Mouse (Mus musculus): ENCODE measurements at regions not wholly inside any gene's neighbourhood (a gene's known extent, or its start where the extent isn't known, plus 50 kb on each side); places are given as distances from the start of the nearest gene placed in this dataset.

GRCm38 (mm10) chr16:95839512-95840253 lies 137.8 kb downstream of the Ets2 start:
- 84% methylated on average over 5 of the region's 5 CpGs for WGBS
- Histone ChIP-seq H3K4me1 (ENCODE audit: insufficient read depth) (no peaks in the 10 kb centered on the region), H3K36me3 (ENCODE audit: insufficient read depth) (no peaks in the 10 kb centered on the region), H3K27ac (ENCODE audit: low read depth, low read length) (no peak overlapping the region), H3K4me3 (ENCODE audit: low read depth, low read length) (no peak overlapping the region), H3K4me2 (ENCODE audit: low read depth) (no peak overlapping the region), H3K27me3 (ENCODE audit: insufficient read depth, low read length) (no peaks in the 10 kb centered on the region), H3K9me3 (ENCODE audit: low read length) (no peaks in the 10 kb centered on the region), H3K9ac (no peak overlapping the region)
- TF ChIP-seq CTCF (IDR thresholded peaks at IDR 0.05; ENCODE audit: low read depth), result no peak
- DNase-seq, result no peak
- no peak for ATAC-seq

DNA sequence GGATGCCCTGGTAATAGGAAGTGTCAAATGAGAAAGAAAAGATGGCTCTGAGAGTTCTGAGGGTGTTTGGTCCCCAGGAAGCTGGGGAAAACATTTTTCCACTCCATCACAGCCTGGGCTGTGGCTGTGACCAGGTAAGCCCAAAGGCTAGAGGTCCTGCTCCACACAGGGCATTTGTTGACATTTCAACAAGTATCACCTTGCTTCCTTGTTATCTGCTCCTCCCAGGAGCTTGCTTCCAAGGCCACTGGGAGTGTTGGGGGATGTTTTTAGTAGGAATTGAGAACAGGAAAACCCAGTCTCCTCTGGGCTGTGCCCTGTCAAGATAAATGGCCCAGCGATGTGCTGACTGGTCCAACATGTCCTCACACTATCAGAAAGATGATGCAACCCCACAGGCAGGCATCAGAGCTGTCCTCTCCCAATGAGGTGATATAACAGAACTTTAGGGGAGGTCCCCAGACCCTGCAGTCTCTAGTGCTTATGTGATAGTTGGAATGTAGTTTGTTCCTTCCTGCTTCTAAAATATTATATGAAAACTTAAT lies 137.1 kb downstream of the Ets2 start:
- TF ChIP-seq CTCF (IDR thresholded peaks at IDR 0.05; ENCODE audit: low read depth), result no peak
- Histone ChIP-seq H3K4me1 (ENCODE audit: insufficient read depth) (no peaks in the 10 kb centered on the region), H3K9ac (no peak overlapping the region), H3K4me3 (ENCODE audit: low read depth, low read length) (no peak overlapping the region), H3K36me3 (ENCODE audit: insufficient read depth) (no peaks in the 10 kb centered on the region), H3K27me3 (ENCODE audit: insufficient read depth, low read length) (no peaks in the 10 kb centered on the region), H3K9me3 (ENCODE audit: low read length) (no peaks in the 10 kb centered on the region), H3K27ac (ENCODE audit: low read depth, low read length) (no peak overlapping the region), H3K4me2 (ENCODE audit: low read depth) (no peak overlapping the region)
- ATAC-seq (no peak), DNase-seq (no peak)
- whole genome bisulfite sequencing, result 82% methylated on average over 1 of the region's 1 CpGs

DNA sequence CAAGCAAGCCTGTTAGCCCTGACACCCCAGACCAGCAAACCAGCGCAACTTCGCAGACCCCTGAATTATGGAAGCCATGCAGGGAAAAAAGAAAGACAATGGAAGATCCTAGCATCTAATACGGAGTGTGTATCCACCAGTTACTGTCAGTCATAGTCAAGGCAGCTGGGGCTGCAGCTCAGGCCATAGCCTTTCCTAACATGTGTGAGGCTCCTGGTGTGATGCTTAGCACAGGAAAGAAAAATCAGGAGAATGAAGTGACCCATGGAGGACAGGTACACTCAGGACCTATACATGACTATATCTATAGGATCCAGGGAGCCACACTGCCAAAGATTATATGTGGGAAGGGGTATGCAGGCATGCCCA lies 136.6 kb downstream of the Ets2 start:
- no peaks in the 10 kb centered on the region for H3K27me3 ChIP-seq (ENCODE audit: insufficient read depth, low read length)
- H3K4me2 ChIP-seq (ENCODE audit: low read depth), result no peak overlapping the region
- ATAC-seq, result no peak
- H3K4me1 ChIP-seq (ENCODE audit: insufficient read depth), result no peaks in the 10 kb centered on the region
- no peak overlapping the region for H3K4me3 ChIP-seq (ENCODE audit: low read depth, low read length)
- DNase-seq, result no peak
- TF ChIP-seq CTCF (IDR thresholded peaks at IDR 0.05; ENCODE audit: low read depth), result no peak
- 93% methylated on average over 3 of the region's 3 CpGs for WGBS
- no peak overlapping the region for H3K27ac ChIP-seq (ENCODE audit: low read depth, low read length)
- no peaks in the 10 kb centered on the region for H3K9me3 ChIP-seq (ENCODE audit: low read length)
- H3K36me3 ChIP-seq (ENCODE audit: insufficient read depth), result no peaks in the 10 kb centered on the region
- H3K9ac ChIP-seq, result no peak overlapping the region

- no peaks in the 10 kb centered on the region for H3K9me3 ChIP-seq (ENCODE audit: low read length)
- H3K9ac ChIP-seq, result no peak overlapping the region
- no peak overlapping the region for H3K4me2 ChIP-seq (ENCODE audit: low read depth)
- H3K4me3 ChIP-seq (ENCODE audit: low read depth, low read length), result no peak overlapping the region
- ATAC-seq (no peak), DNase-seq (no peak)
- TF ChIP-seq CTCF (IDR thresholded peaks at IDR 0.05; ENCODE audit: low read depth), result no peak
- no peak overlapping the region for H3K27ac ChIP-seq (ENCODE audit: low read depth, low read length)
- 75% methylated on average over 5 of the region's 5 CpGs for WGBS
- H3K36me3 ChIP-seq (ENCODE audit: insufficient read depth), result no peaks in the 10 kb centered on the region
- H3K4me1 ChIP-seq (ENCODE audit: insufficient read depth), result no peaks in the 10 kb centered on the region
- H3K27me3 ChIP-seq (ENCODE audit: insufficient read depth, low read length), result no peaks in the 10 kb centered on the region
These were observed 136.0 kb downstream of the Ets2 start for GRCm38 (mm10) chr16:95837723-95838477.

GRCm38 (mm10) chr16:95835941-95836340 lies 134.1 kb downstream of the Ets2 start:
- Histone ChIP-seq H3K4me3 (ENCODE audit: low read depth, low read length) (no peak overlapping the region), H3K27ac (ENCODE audit: low read depth, low read length) (no peak overlapping the region), H3K9ac (no peak overlapping the region), H3K4me1 (ENCODE audit: insufficient read depth) (no peaks in the 10 kb centered on the region), H3K36me3 (ENCODE audit: insufficient read depth) (no peaks in the 10 kb centered on the region), H3K4me2 (ENCODE audit: low read depth) (no peak overlapping the region), H3K9me3 (ENCODE audit: low read length) (no peaks in the 10 kb centered on the region), H3K27me3 (ENCODE audit: insufficient read depth, low read length) (no peaks in the 10 kb centered on the region)
- DNase-seq, result no peak
- no peak for ATAC-seq
- no peak for TF ChIP-seq CTCF (IDR thresholded peaks at IDR 0.05; ENCODE audit: low read depth)
- WGBS, result 100% methylated on average over 1 of the region's 1 CpGs

- no peak for TF ChIP-seq CTCF (IDR thresholded peaks at IDR 0.05; ENCODE audit: low read depth)
- no peaks in the 10 kb centered on the region for H3K4me1 ChIP-seq (ENCODE audit: insufficient read depth)
- no peak overlapping the region for H3K9ac ChIP-seq
- H3K27ac ChIP-seq (ENCODE audit: low read depth, low read length), result no peak overlapping the region
- no peaks in the 10 kb centered on the region for H3K36me3 ChIP-seq (ENCODE audit: insufficient read depth)
- 28% methylated on average over 11 of the region's 11 CpGs for WGBS
- H3K9me3 ChIP-seq (ENCODE audit: low read length), result no peaks in the 10 kb centered on the region
- no peak overlapping the region for H3K4me2 ChIP-seq (ENCODE audit: low read depth)
- ATAC-seq (0 out of 2 replicates have a peak, but pooled peaks have one; percentile 11), DNase-seq (no peak)
- no peak overlapping the region for H3K4me3 ChIP-seq (ENCODE audit: low read depth, low read length)
- H3K27me3 ChIP-seq (ENCODE audit: insufficient read depth, low read length), result no peaks in the 10 kb centered on the region
These were observed 132.8 kb downstream of the Ets2 start for GRCm38 (mm10) chr16:95834556-95835288.
